Mouse (Mus musculus) hindbrain, embryonic 13.5 days (tissue): ENCODE data around the gene Sv2a. TPM values are rescaled to one million over a fixed set of nuclear protein-coding genes. Genes with fewer than 3 reads are reported as not detected.
"Not testable (repeated sequence)": the region's sequence is repeated elsewhere in the genome, so short reads cannot be mapped to it uniquely, and the experiment has no call there.

Experiments
- ATAC-seq: fragments of 200-750 bp; cut with Nextera tagmentation; 2 replicates; pipeline ENCODE4 v1.8.0; 2017; ENCODE audit warnings: moderate TSS enrichment; ENCODE audit not compliant: low FRiP score
- H3K27ac ChIP-seq: fragments of 300-500 bp; sonication (generic); 2 replicates; pipeline ENCODE4 v1.5.1; 2015; ENCODE audit warnings: inconsistent platforms, mild to moderate bottlenecking, moderate library complexity
- H3K27me3 ChIP-seq: fragments of 300-500 bp; sonication (generic); 2 replicates; pipeline ENCODE4 v1.6.1; 2015; ENCODE audit warnings: mild to moderate bottlenecking, inconsistent platforms
- H3K36me3 ChIP-seq: fragments of 300-500 bp; sonication (generic); 2 replicates; pipeline ENCODE4 v1.6.1; 2015; ENCODE audit warnings: mild to moderate bottlenecking, inconsistent platforms
- H3K4me1 ChIP-seq: fragments of 300-500 bp; sonication (generic); replicated peaks from 2 replicates; pipeline ENCODE4 v1.6.1; 2015; ENCODE audit warnings: inconsistent platforms
- H3K4me2 ChIP-seq: fragments of 300-500 bp; sonication (generic); 2 replicates; pipeline ENCODE4 v1.6.1; 2015; ENCODE audit warnings: inconsistent platforms, mild to moderate bottlenecking, moderate library complexity
- H3K4me3 ChIP-seq: fragments of 300-500 bp; sonication (generic); 2 replicates; pipeline ENCODE4 v1.5.1; 2015; ENCODE audit warnings: mild to moderate bottlenecking, inconsistent platforms
- H3K9ac ChIP-seq: fragments of 300-500 bp; sonication (generic); 2 replicates; pipeline ENCODE4 v1.6.1; 2015; ENCODE audit warnings: mild to moderate bottlenecking, inconsistent platforms
- H3K9me3 ChIP-seq: fragments of 300-500 bp; sonication (generic); 2 replicates; pipeline ENCODE4 v1.6.1; 2016; ENCODE audit warnings: inconsistent platforms
- WGBS: fragments of 180-500 bp; shearing (Covaris S2); methylation state at CpG from one replicate; pipeline ENCODE4 v1.1.7; 2015; 5-methylcytosine and 5-hydroxymethylcytosine counted together
- polyA plus RNA-seq: library from polyadenylated mRNA; unstranded; fragments of >200 nt; fragmentation: Nextera tagmentation; extraction: Ambion mirVana; gene quantifications from 2 replicates; pipeline ENCODE4 v1.2.1, GENCODE M21; 2015

Sv2a gene
- polyA plus RNA-seq, 1 experiment from 2014 or later = 84.0 TPM

- Histone ChIP-seq H3K9ac (peak within 1 kb of the TSS; percentile 73), H3K4me1 (peaks cover 29% of the 10 kb centered on the region), H3K4me2 (peak within 1 kb of the TSS; percentile 88), H3K27ac (peak within 1 kb of the TSS; percentile 19; the same call in 1 of the 2 replicates), H3K4me3 (peak within 1 kb of the TSS; percentile 39), H3K36me3 (no peaks in the 10 kb centered on the region), H3K27me3 (peaks cover 5% of the 10 kb centered on the region; the same call in 1 of the 2 replicates), H3K9me3 (no peaks in the 10 kb centered on the region)
- ATAC-seq = peak; percentile 30; the same call in 1 of the 2 replicates
- WGBS = 5% methylated on average over 16 of the region's 16 CpGs
Measured at GRCm38 (mm10) chr3:96161869-96162840, 18.8 kb upstream of the Sv2a start, which contains the start of gene Mtmr11. TSS of gene Mtmr11 (plus strand) at chr3:96162004.

GRCm38 (mm10) chr3:96163040-96163439 lies 17.9 kb upstream of the Sv2a start:
- Histone ChIP-seq H3K36me3 (peaks cover 1% of the 10 kb centered on the region; the same call in 1 of the 2 replicates), H3K27me3 (peaks cover 5% of the 10 kb centered on the region; the same call in 1 of the 2 replicates), H3K4me3 (no peak overlapping the region), H3K9me3 (no peaks in the 10 kb centered on the region), H3K27ac (no peak overlapping the region), H3K9ac (no peak overlapping the region), H3K4me2 (peak overlapping the region; percentile 88), H3K4me1 (peaks cover 29% of the 10 kb centered on the region)
- no peak for ATAC-seq
- 88% methylated on average over 6 of the region's 6 CpGs for WGBS

- H3K27ac ChIP-seq = no peak overlapping the region
- H3K36me3 ChIP-seq = peaks cover 3% of the 10 kb centered on the region; the same call in 1 of the 2 replicates
- peaks cover 25% of the 10 kb centered on the region for H3K4me1 ChIP-seq
- H3K27me3 ChIP-seq = no peaks in the 10 kb centered on the region
- H3K4me3 ChIP-seq = no peak overlapping the region
- H3K4me2 ChIP-seq = no peak overlapping the region
- H3K9me3 ChIP-seq = no peaks in the 10 kb centered on the region
- no peak overlapping the region for H3K9ac ChIP-seq
- ATAC-seq = no peak
- 69% methylated on average over 12 of the region's 12 CpGs for WGBS
Measured at GRCm38 (mm10) chr3:96168466-96169158, 12.3 kb upstream of the Sv2a start.

GRCm38 (mm10) chr3:96170276-96170675 lies 10.7 kb upstream of the Sv2a start:
- Histone ChIP-seq H3K4me2 (no peak overlapping the region), H3K36me3 (peaks cover 18% of the 10 kb centered on the region), H3K9me3 (no peaks in the 10 kb centered on the region), H3K4me3 (no peak overlapping the region), H3K9ac (no peak overlapping the region), H3K27me3 (no peaks in the 10 kb centered on the region), H3K4me1 (peaks cover 41% of the 10 kb centered on the region), H3K27ac (no peak overlapping the region)
- WGBS = 92% methylated on average over 4 of the region's 4 CpGs
- ATAC-seq = no peak

GRCm38 (mm10) chr3:96170976-96171545 lies 9.9 kb upstream of the Sv2a start:
- Histone ChIP-seq H3K4me3 (peak overlapping the region; percentile 92), H3K9me3 (no peaks in the 10 kb centered on the region), H3K36me3 (peaks cover 24% of the 10 kb centered on the region), H3K4me2 (peak overlapping the region; percentile 99), H3K9ac (peak overlapping the region; percentile 91), H3K27ac (peak overlapping the region; percentile 97), H3K27me3 (no peaks in the 10 kb centered on the region), H3K4me1 (peaks cover 42% of the 10 kb centered on the region)
- WGBS = 70% methylated on average over 10 of the region's 10 CpGs
- no peak for ATAC-seq

- Histone ChIP-seq H3K4me2 (peak overlapping the region; percentile 99), H3K4me3 (peak overlapping the region; percentile 92), H3K27me3 (no peaks in the 10 kb centered on the region), H3K9ac (peak overlapping the region; percentile 91), H3K36me3 (peaks cover 30% of the 10 kb centered on the region), H3K9me3 (no peaks in the 10 kb centered on the region), H3K27ac (peak overlapping the region; percentile 97), H3K4me1 (peaks cover 42% of the 10 kb centered on the region)
- 25% methylated on average over 18 of the region's 18 CpGs for WGBS
- ATAC-seq = peak; percentile 22
Measured at GRCm38 (mm10) chr3:96171583-96172196, 9.3 kb upstream of the Sv2a start.

GRCm38 (mm10) chr3:96172197-96173178 lies 8.5 kb upstream of the Sv2a start, which contains the start of gene Sf3b4:
TSS of gene Sf3b4 (plus strand) at chr3:96172332.
- peak within 1 kb of the TSS; percentile 99 for H3K4me2 ChIP-seq
- H3K27me3 ChIP-seq = no peaks in the 10 kb centered on the region
- peaks cover 34% of the 10 kb centered on the region for H3K36me3 ChIP-seq
- peaks cover 42% of the 10 kb centered on the region for H3K4me1 ChIP-seq
- no peaks in the 10 kb centered on the region for H3K9me3 ChIP-seq
- peak within 1 kb of the TSS; percentile 91 for H3K9ac ChIP-seq
- under 1% methylated on average over 56 of the region's 58 CpGs for WGBS
- H3K27ac ChIP-seq = peak within 1 kb of the TSS; percentile 97
- peak within 1 kb of the TSS; percentile 92 for H3K4me3 ChIP-seq
- peak; percentile 94 for ATAC-seq

GRCm38 (mm10) chr3:96173185-96173584 lies 7.8 kb upstream of the Sv2a start:
- Histone ChIP-seq H3K9ac (peak overlapping the region; percentile 91), H3K4me2 (peak overlapping the region; percentile 99), H3K27me3 (no peaks in the 10 kb centered on the region), H3K9me3 (no peaks in the 10 kb centered on the region), H3K4me1 (peaks cover 42% of the 10 kb centered on the region), H3K27ac (peak overlapping the region; percentile 97; the same call in 1 of the 2 replicates), H3K4me3 (peak overlapping the region; percentile 92), H3K36me3 (peaks cover 39% of the 10 kb centered on the region)
- no peak for ATAC-seq
- WGBS = 36% methylated on average over 7 of the region's 7 CpGs

- not testable (repeated sequence) for H3K27ac ChIP-seq, ATAC-seq, H3K9me3 ChIP-seq, H3K4me3 ChIP-seq, H3K9ac ChIP-seq, H3K27me3 ChIP-seq
- peaks cover 42% of the 10 kb centered on the region for H3K4me1 ChIP-seq
- WGBS = 88% methylated on average over 4 of the region's 4 CpGs
- peak overlapping the region; percentile 27; the same call in 1 of the 2 replicates for H3K4me2 ChIP-seq
- H3K36me3 ChIP-seq = peaks cover 44% of the 10 kb centered on the region
Measured at GRCm38 (mm10) chr3:96174042-96174441, 6.9 kb upstream of the Sv2a start.

- Histone ChIP-seq H3K9me3 (no peaks in the 10 kb centered on the region), H3K4me3 (no peak overlapping the region), H3K27ac (no peak overlapping the region), H3K27me3 (no peaks in the 10 kb centered on the region), H3K36me3 (peaks cover 48% of the 10 kb centered on the region), H3K4me1 (peaks cover 44% of the 10 kb centered on the region), H3K9ac (no peak overlapping the region), H3K4me2 (no peak overlapping the region)
- WGBS = 96% methylated on average over 6 of the region's 6 CpGs
- ATAC-seq = no peak
Measured at GRCm38 (mm10) chr3:96175251-96175650, 5.7 kb upstream of the Sv2a start.

GRCm38 (mm10) chr3:96178427-96178826 lies 2.5 kb upstream of the Sv2a start:
- WGBS = 93% methylated on average over 4 of the region's 4 CpGs
- H3K9me3 ChIP-seq = no peaks in the 10 kb centered on the region
- H3K9ac ChIP-seq = no peak overlapping the region
- H3K4me2 ChIP-seq = no peak overlapping the region
- H3K27me3 ChIP-seq = no peaks in the 10 kb centered on the region
- ATAC-seq = no peak
- peaks cover 48% of the 10 kb centered on the region for H3K4me1 ChIP-seq
- H3K27ac ChIP-seq = no peak overlapping the region
- no peak overlapping the region for H3K4me3 ChIP-seq
- H3K36me3 ChIP-seq = peaks cover 48% of the 10 kb centered on the region
